Mouse (Mus musculus): Measurements from ENCODE around the gene Tigd4.

GRCm38 (mm10) chr3:84586736-84587135 is 6.6 kb upstream of the Tigd4 start:
- TF ChIP-seq CTCF (IDR thresholded peaks at IDR 0.05; ENCODE audit: low read depth) (no peak), EP300 (IDR thresholded peaks at IDR 0.05; ENCODE audit: low read depth) (no peak)
